Mouse (Mus musculus): ENCODE data around the gene Cdh4.

Gene Cdh4

GRCm38 (mm10) chr2:179733141-179733831 is 291.1 kb downstream of the Cdh4 start:
- DNase-seq (ENCODE audit: low spot score): no peak

- DNase-seq (ENCODE audit: low spot score): no peak
These were observed 300.2 kb downstream of the Cdh4 start for GRCm38 (mm10) chr2:179742419-179742818.

- no peak for DNase-seq (ENCODE audit: low spot score)
These were observed 300.6 kb downstream of the Cdh4 start for GRCm38 (mm10) chr2:179742828-179743227.

GRCm38 (mm10) chr2:179746491-179746890 is 304.3 kb downstream of the Cdh4 start:
- no peak for DNase-seq (ENCODE audit: low spot score)

DNA sequence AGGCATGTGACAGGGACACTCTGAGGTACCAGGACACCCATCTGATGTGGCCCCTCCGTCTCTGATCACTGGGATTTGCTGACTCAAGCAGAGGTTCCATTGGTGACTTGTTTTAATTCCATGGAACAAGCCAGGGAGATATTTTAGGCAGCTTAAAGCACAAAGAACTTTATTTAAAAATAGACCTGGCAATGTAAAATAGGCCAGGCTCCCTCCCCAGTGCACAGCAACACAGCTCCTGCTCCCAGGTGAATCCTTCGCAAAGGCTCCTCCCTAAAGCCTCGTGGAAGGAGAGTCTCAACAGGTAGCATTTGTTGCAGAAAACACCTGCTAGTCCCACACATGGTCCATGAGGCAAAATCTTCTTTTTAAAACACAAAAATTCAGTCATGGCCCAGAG is 307.2 kb downstream of the Cdh4 start:
- no peak for DNase-seq (ENCODE audit: low spot score)

GRCm38 (mm10) chr2:179753811-179754210 is 311.6 kb downstream of the Cdh4 start:
- no peak for DNase-seq (ENCODE audit: low spot score)

DNA sequence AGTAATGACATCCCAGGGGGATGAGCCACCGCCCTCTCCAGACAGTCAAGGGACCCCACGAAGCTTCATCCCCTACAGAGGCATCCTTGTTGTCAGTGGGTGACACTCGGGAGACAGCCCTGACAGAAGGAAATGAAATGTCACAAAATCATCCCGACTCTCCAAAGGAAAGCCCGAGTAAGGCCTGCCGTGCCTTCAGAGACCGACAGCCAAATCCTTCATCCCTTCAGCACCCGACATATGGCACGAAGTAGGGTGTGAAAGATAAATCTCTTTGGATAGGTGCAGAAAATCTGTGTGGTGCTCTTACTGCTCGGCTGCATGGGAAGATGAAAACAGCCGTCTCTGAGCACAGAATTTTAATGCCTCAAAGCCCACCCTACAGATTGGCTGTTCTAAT is 312.5 kb downstream of the Cdh4 start:
- DNase-seq (ENCODE audit: low spot score): no peak

- no peak for DNase-seq (ENCODE audit: low spot score)
These were observed 319.6 kb downstream of the Cdh4 start for GRCm38 (mm10) chr2:179761718-179762441.

DNA sequence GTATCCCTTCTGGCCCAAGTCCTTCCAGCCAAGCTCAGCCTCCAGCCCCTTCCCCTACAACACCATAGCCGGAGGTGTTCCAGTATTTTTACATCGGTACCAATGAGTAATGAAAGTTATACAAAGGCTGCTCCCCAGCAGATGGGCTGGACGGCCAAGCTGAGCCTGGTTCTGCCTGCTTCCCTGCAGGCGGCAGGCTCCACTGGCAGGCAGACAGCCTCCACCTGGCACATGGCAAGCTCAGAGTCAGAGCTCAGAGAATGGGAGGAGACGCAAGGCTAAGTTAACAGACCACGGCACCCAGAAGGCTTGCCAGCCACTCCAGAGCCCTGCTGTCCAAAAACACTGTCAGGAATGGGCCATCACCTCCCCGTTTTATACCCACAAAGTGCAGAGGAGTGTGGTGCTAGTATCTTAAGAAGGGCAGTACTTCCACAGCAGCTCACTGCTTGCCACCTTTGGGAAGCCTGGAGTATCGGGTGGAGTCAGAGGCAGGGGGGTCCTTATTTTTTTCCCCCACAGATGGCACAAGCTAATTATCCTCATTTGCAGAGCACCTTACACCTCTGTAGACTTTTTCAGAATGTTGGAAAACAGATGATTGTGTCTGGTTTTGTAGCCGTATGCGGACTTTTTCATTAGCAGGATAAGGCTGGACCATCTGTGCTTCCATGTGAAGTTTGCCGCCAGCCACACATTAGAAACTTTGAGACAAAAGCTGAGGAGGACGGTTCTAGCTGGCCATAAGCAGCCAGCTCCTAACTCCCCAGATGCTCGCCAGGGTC is 320.5 kb downstream of the Cdh4 start:
- DNase-seq (ENCODE audit: low spot score): peak; percentile 36

GRCm38 (mm10) chr2:179764460-179764859 is 322.2 kb downstream of the Cdh4 start:
- no peak for DNase-seq (ENCODE audit: low spot score)

GRCm38 (mm10) chr2:179766664-179767526 is 324.7 kb downstream of the Cdh4 start:
- no peak for DNase-seq (ENCODE audit: low spot score)

DNA sequence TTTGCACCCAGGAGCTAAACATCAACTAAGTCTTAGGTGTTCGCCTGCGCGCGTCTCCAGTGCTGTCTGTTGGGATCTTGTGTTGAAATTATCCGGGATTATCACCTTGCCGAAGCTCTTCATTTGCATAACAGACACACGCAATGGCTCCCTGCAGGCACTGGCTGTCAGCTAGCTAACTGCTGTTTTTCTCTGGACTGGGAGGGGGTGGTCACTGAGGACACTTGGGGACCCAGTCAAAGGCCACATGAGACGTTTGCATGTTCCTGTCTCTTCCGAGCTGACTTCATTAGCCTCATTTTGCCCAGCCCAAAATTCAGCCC is 325.3 kb downstream of the Cdh4 start:
- DNase-seq (ENCODE audit: low spot score): no peak

DNA sequence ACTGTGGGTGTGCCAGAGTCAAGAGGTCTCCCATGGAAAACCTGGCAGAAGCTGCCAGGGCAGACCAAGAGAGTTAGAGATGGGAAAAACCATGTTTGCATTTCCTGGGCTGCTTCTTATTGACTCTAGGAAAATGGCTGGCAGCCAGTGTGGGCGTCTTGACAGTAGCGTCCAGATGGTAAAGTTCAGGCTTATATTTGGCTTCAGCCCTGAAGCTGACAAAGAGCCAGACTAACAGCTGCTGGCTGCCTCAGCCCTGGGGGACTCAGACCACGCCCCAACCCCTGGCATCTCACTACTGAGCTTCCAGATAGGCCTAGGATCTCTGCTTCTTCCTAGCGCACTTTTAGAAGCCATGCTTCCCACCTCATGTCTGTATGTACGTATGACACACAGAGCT is 326.9 kb downstream of the Cdh4 start:
- peak; percentile 27 for DNase-seq (ENCODE audit: low spot score)

- no peak for DNase-seq (ENCODE audit: low spot score)
These were observed 327.7 kb downstream of the Cdh4 start for GRCm38 (mm10) chr2:179769943-179770342.

- no peak for DNase-seq (ENCODE audit: low spot score)
These were observed 332.3 kb downstream of the Cdh4 start for GRCm38 (mm10) chr2:179774440-179775110.

GRCm38 (mm10) chr2:179775999-179776705 is 333.9 kb downstream of the Cdh4 start:
- DNase-seq (ENCODE audit: low spot score): no peak

GRCm38 (mm10) chr2:179779266-179779665 is 337.0 kb downstream of the Cdh4 start:
- no peak for DNase-seq (ENCODE audit: low spot score)

DNA sequence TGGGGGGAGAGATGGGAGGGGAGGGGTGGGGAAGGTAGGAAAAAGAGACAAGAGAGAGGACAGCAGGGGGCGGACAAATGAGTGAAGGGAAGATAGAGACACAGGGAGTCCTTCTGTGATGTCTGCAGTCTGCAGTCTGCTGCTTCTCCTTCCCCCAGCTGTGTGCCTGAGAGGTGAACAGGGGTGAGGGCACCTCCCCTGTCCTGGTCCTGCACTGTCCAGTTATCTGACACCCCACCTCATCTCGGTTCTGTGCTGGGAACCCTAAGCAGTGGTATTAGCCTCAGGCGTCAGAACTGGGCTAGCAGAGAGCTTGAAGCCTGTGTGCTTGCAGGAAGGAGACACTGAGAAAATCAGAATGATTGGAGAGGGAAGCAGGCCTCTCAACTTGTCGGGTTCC is 338.7 kb downstream of the Cdh4 start:
- DNase-seq (ENCODE audit: low spot score): no peak

DNA sequence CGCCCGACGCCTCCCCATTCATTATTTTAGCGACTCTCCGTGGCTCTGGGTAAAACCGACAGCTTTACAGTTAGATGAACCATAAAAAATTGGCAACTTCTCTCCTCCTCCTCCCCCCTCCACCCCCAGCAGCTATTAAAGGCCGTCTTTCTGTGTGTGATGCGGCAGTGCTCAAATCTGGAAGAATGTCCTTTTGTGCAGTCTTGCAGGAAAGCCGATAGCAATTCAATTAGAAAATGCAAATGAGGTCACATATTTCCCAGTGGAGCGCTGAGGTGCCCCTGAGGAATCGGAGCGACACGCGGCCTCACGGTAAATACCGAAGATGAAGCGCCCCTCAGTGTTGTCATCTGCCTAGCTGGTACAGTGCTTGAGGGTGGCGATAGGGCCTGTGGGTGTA is 345.0 kb downstream of the Cdh4 start:
- no peak for DNase-seq (ENCODE audit: low spot score)

- no peak for DNase-seq (ENCODE audit: low spot score)
These were observed 345.6 kb downstream of the Cdh4 start for GRCm38 (mm10) chr2:179787797-179788196.

- DNase-seq (ENCODE audit: low spot score): no peak
These were observed 348.5 kb downstream of the Cdh4 start for GRCm38 (mm10) chr2:179790684-179791083.
